Mouse (Mus musculus) embryonic facial prominence, embryonic 13.5 days (tissue): ENCODE data around the gene Ifitm2. TPM values are rescaled to one million over a fixed set of nuclear protein-coding genes. Genes with fewer than 3 reads are reported as not detected.

ENCODE experiments used
- ATAC-seq: fragments of 200-750 bp; cut with Nextera tagmentation; 2 replicates; pipeline ENCODE4 v1.8.0; 2017; ENCODE audit warnings: low read depth; ENCODE audit not compliant: insufficient number of reproducible peaks, insufficient read depth, low FRiP score, low TSS enrichment
- H3K27ac ChIP-seq: fragments of 300-500 bp; sonication (generic); 2 replicates; pipeline ENCODE4 v1.5.1; 2015; ENCODE audit warnings: moderate library complexity, mild to moderate bottlenecking, inconsistent platforms
- H3K27me3 ChIP-seq: fragments of 300-500 bp; sonication (generic); 2 replicates; pipeline ENCODE4 v1.6.1; 2015; ENCODE audit warnings: mild to moderate bottlenecking, inconsistent platforms
- H3K36me3 ChIP-seq: fragments of 300-500 bp; sonication (generic); 2 replicates; pipeline ENCODE4 v1.6.1; 2015; ENCODE audit warnings: mild to moderate bottlenecking, inconsistent platforms
- H3K4me1 ChIP-seq: fragments of 300-500 bp; sonication (generic); 2 replicates; pipeline ENCODE4 v1.6.1; 2015; ENCODE audit warnings: inconsistent platforms
- H3K4me2 ChIP-seq: fragments of 300-500 bp; sonication (generic); 2 replicates; pipeline ENCODE4 v1.6.1; 2015; ENCODE audit warnings: moderate library complexity, mild to moderate bottlenecking, inconsistent platforms
- H3K4me3 ChIP-seq: fragments of 300-500 bp; sonication (generic); 2 replicates; pipeline ENCODE4 v1.5.1; 2015; ENCODE audit warnings: mild to moderate bottlenecking, inconsistent platforms
- H3K9ac ChIP-seq: fragments of 300-500 bp; sonication (generic); 2 replicates; pipeline ENCODE4 v1.6.1; 2015; ENCODE audit warnings: mild to moderate bottlenecking, inconsistent platforms
- H3K9me3 ChIP-seq: fragments of 300-500 bp; sonication (generic); 2 replicates; pipeline ENCODE4 v1.6.1; 2016; ENCODE audit warnings: inconsistent platforms
- WGBS: fragments of 180-500 bp; shearing (Covaris S2); methylation state at CpG from one replicate; pipeline ENCODE4 v1.1.7; 2015; ENCODE audit warnings: mixed read lengths; 5-methylcytosine and 5-hydroxymethylcytosine counted together
- polyA plus RNA-seq: library from polyadenylated mRNA; unstranded; fragments of >200 nt; fragmentation: Nextera tagmentation; extraction: Ambion mirVana; gene quantifications from 2 replicates; pipeline ENCODE4 v1.2.1, GENCODE M21; 2015

The Ifitm2 gene
- polyA plus RNA-seq, 1 experiment from 2014 or later: 1,314 TPM

- H3K36me3 ChIP-seq: peaks cover 43% of the 10 kb centered on the region
- no peaks in the 10 kb centered on the region for H3K27me3 ChIP-seq
- H3K9me3 ChIP-seq: no peaks in the 10 kb centered on the region
- no peak overlapping the region for H3K9ac ChIP-seq
- ATAC-seq: no peak
- H3K4me3 ChIP-seq: peak overlapping the region; percentile 0; the same call in 1 of the 2 replicates
- peaks cover 56% of the 10 kb centered on the region for H3K4me1 ChIP-seq
- WGBS: 71% methylated on average over 7 of the region's 7 CpGs
- no peak overlapping the region; the same call in 1 of the 2 replicates for H3K27ac ChIP-seq
- H3K4me2 ChIP-seq: peak overlapping the region; percentile 92
Measured at GRCm38 (mm10) chr7:140952441-140952840, 3.3 kb downstream of the Ifitm2 start.

DNA sequence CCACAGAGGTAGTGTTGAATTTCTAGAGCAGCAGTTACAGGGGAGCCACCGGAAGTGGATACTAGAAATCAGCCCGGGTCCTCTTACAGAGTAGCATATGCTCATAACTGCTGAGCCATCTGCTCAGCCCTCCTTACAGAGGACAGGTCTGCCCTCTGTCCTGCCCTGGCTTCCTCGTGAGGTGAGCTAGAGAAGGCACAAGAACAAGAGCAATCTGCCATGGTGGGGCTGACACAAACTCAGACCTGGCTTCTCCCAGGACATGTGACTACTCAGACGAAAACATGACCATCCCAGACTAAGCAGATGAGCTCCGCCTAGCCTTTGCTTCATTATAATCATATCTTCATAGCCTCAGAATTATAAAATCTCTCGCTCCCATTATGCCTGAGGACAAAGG lies 4.0 kb downstream of the Ifitm2 start:
- Histone ChIP-seq H3K9me3 (no peaks in the 10 kb centered on the region), H3K4me3 (no peak overlapping the region), H3K36me3 (peaks cover 50% of the 10 kb centered on the region), H3K27me3 (no peaks in the 10 kb centered on the region), H3K27ac (no peak overlapping the region), H3K4me1 (peaks cover 52% of the 10 kb centered on the region), H3K4me2 (peak overlapping the region; percentile 18; the same call in 1 of the 2 replicates), H3K9ac (no peak overlapping the region)
- ATAC-seq: no peak
- WGBS: 53% methylated on average over 6 of the region's 6 CpGs

- Histone ChIP-seq H3K27me3 (no peaks in the 10 kb centered on the region), H3K9ac (peak overlapping the region; percentile 11; the same call in 1 of the 2 replicates), H3K27ac (peak overlapping the region; percentile 19), H3K4me3 (no peak overlapping the region), H3K36me3 (peaks cover 57% of the 10 kb centered on the region), H3K9me3 (no peaks in the 10 kb centered on the region), H3K4me1 (peaks cover 47% of the 10 kb centered on the region), H3K4me2 (peak overlapping the region; percentile 18; the same call in 1 of the 2 replicates)
- ATAC-seq: no peak
- 37% methylated on average over 8 of the region's 8 CpGs for WGBS
Measured at GRCm38 (mm10) chr7:140951051-140951450, 4.7 kb downstream of the Ifitm2 start.

DNA sequence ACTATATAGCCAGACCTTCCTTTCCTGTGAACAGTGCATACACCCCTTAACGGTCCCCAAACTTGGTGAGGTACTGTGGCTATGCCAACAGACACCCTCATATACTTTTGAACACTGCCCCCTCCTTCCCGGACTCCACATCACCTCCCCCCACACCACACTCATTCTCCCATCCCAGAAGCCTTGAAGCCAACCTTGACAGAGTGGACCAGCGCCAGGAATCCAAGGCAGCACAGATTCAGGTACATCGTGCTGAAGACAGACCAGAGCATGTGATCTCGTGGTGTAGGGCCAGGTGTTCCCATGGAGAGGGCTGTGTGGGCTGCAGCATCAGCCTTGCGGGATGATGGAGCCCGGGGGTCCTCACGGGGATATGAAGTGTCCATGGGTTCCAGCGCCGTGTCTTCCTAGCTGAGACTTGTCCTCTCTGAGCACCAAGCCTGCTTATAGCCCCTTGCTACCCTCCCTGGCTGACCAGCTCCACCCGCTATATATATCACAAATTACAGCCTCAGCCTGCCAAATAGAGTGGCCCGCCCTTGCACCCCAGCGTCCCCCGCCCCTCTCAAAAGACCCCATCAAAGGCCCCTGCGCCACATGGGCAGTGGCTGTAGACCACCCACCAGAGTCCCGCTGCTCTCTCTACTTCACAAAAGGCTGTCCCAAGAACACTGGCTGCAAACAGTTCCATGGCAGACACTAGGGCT lies 5.8 kb downstream of the Ifitm2 start, which contains the start of gene Ifitm5:
TSS of gene Ifitm5 (minus strand) at position 468 of the 707 bp plus-strand sequence.
- WGBS: 92% methylated on average over 16 of the region's 16 CpGs
- H3K4me1 ChIP-seq: peaks cover 47% of the 10 kb centered on the region
- peak within 1 kb of the TSS; percentile 11; the same call in 1 of the 2 replicates for H3K9ac ChIP-seq
- peaks cover 68% of the 10 kb centered on the region for H3K36me3 ChIP-seq
- no peaks in the 10 kb centered on the region for H3K27me3 ChIP-seq
- peak within 1 kb of the TSS; percentile 19 for H3K27ac ChIP-seq
- peak within 1 kb of the TSS; percentile 9; the same call in 1 of the 2 replicates for H3K4me3 ChIP-seq
- H3K9me3 ChIP-seq: no peaks in the 10 kb centered on the region
- ATAC-seq: no peak
- peak within 1 kb of the TSS; percentile 18; the same call in 1 of the 2 replicates for H3K4me2 ChIP-seq

DNA sequence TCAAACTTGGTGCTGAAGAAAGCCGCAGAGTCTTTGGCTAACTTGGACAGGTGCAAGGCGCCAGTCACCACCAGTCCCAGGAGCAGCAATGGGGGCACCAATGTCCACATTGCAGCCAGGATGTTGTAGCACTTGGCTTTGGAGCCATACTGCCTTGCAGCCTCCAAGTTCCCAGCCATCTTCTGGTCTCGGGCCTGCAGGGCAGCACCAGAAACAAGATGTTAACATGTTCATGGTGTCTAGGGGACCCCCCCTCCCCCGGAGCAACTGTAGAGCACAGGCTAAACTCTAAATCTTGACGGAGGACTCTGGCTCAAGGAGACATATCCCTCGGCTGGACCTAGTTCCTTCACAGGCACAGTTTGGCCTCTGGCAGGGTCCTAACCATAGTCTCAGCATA lies 6.5 kb downstream of the Ifitm2 start:
- Histone ChIP-seq H3K4me3 (peak overlapping the region; percentile 9; the same call in 1 of the 2 replicates), H3K27me3 (no peaks in the 10 kb centered on the region), H3K4me2 (no peak overlapping the region), H3K9me3 (no peaks in the 10 kb centered on the region), H3K27ac (peak overlapping the region; percentile 16; the same call in 1 of the 2 replicates), H3K4me1 (peaks cover 43% of the 10 kb centered on the region), H3K36me3 (peaks cover 73% of the 10 kb centered on the region), H3K9ac (no peak overlapping the region)
- ATAC-seq: no peak
- WGBS: 85% methylated on average over 6 of the region's 6 CpGs

- no peaks in the 10 kb centered on the region for H3K27me3 ChIP-seq
- H3K36me3 ChIP-seq: peaks cover 79% of the 10 kb centered on the region
Measured at GRCm38 (mm10) chr7:140948161-140948560, 7.6 kb downstream of the Ifitm2 start.

GRCm38 (mm10) chr7:140946980-140947379 lies 8.8 kb downstream of the Ifitm2 start:
- H3K4me1 ChIP-seq: peaks cover 38% of the 10 kb centered on the region
- H3K9ac ChIP-seq: no peak overlapping the region
- H3K27ac ChIP-seq: peak overlapping the region; percentile 16; the same call in 1 of the 2 replicates
- 68% methylated on average over 7 of the region's 7 CpGs for WGBS
- H3K27me3 ChIP-seq: no peaks in the 10 kb centered on the region
- H3K4me2 ChIP-seq: no peak overlapping the region
- H3K9me3 ChIP-seq: no peaks in the 10 kb centered on the region
- H3K36me3 ChIP-seq: peaks cover 72% of the 10 kb centered on the region
- no peak for ATAC-seq
- H3K4me3 ChIP-seq: no peak overlapping the region

More at GRCm38 (mm10) chr7:140948161-140948560, 7.6 kb downstream of the Ifitm2 start:
- Histone ChIP-seq H3K4me2 (no peak overlapping the region), H3K4me3 (no peak overlapping the region), H3K9me3 (no peaks in the 10 kb centered on the region), H3K4me1 (peaks cover 38% of the 10 kb centered on the region), H3K9ac (no peak overlapping the region), H3K27ac (0 out of 2 replicates have a peak overlapping the region, but pooled peaks have one; percentile 14)
- WGBS: 90% methylated on average over 8 of the region's 8 CpGs
- no peak for ATAC-seq

GRCm38 (mm10) chr7:140946311-140946710 lies 9.5 kb downstream of the Ifitm2 start:
- Histone ChIP-seq H3K4me3 (no peak overlapping the region), H3K27ac (0 out of 2 replicates have a peak overlapping the region, but pooled peaks have one; percentile 16), H3K4me2 (no peak overlapping the region), H3K4me1 (peaks cover 31% of the 10 kb centered on the region), H3K36me3 (peaks cover 68% of the 10 kb centered on the region), H3K9ac (no peak overlapping the region), H3K27me3 (no peaks in the 10 kb centered on the region), H3K9me3 (no peaks in the 10 kb centered on the region)
- ATAC-seq: no peak
- WGBS: 88% methylated on average over 10 of the region's 10 CpGs

DNA sequence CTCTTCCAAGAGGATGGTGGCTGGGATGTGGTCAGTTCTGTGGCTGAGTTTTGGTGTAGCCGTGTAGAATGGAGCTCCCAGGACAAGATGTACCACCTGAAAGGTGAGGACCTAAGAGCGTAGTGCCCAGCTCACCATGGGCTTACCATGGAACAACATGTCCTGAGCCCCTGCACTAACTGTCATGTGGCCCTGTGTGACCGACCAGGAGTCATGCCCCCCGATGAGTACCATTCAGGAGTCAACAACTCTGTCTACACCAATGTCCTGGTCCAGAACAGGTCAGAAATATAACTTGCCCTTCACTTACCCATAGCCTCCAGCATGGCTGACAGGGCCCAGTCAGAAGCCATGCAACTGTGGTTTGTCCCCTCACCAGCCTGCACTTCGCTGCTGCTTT lies 10.5 kb downstream of the Ifitm2 start:
- no peak overlapping the region for H3K4me2 ChIP-seq
- H3K9ac ChIP-seq: no peak overlapping the region
- no peak overlapping the region for H3K4me3 ChIP-seq
- WGBS: 96% methylated on average over 5 of the region's 5 CpGs
- no peaks in the 10 kb centered on the region for H3K9me3 ChIP-seq
- no peak overlapping the region for H3K27ac ChIP-seq
- no peaks in the 10 kb centered on the region for H3K27me3 ChIP-seq
- H3K4me1 ChIP-seq: peaks cover 30% of the 10 kb centered on the region
- ATAC-seq: no peak
- H3K36me3 ChIP-seq: peaks cover 63% of the 10 kb centered on the region

DNA sequence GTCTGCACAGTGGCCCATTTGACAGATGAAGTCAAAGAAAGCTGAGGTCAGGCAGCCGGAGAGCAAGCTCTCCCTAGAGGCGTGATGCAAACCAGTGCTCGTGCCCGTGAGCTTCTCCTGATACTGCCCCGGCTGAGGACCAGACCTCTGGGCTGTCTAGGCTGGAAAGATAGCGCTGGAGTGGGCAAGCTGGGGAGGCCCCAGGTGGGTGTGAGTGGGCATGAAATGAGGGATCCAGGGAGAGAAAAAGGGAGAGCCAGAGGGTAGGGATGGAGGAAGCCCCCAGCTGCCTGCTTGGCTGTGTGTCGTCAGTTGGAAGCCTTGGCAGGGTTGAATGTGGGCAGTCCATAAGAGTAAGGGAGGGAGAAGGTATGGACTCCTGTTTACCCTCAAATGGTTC lies 11.6 kb downstream of the Ifitm2 start:
- Histone ChIP-seq H3K9ac (no peak overlapping the region), H3K27me3 (no peaks in the 10 kb centered on the region), H3K4me3 (no peak overlapping the region), H3K36me3 (peaks cover 53% of the 10 kb centered on the region), H3K4me2 (no peak overlapping the region), H3K9me3 (no peaks in the 10 kb centered on the region), H3K27ac (no peak overlapping the region), H3K4me1 (peaks cover 37% of the 10 kb centered on the region)
- no peak for ATAC-seq
- 91% methylated on average over 7 of the region's 7 CpGs for WGBS

GRCm38 (mm10) chr7:140943356-140943755 lies 12.4 kb downstream of the Ifitm2 start:
- peaks cover 41% of the 10 kb centered on the region for H3K4me1 ChIP-seq
- 84% methylated on average over 4 of the region's 4 CpGs for WGBS
- ATAC-seq: no peak
- H3K27ac ChIP-seq: peak overlapping the region; percentile 94; the same call in 1 of the 2 replicates
- no peaks in the 10 kb centered on the region for H3K9me3 ChIP-seq
- peaks cover 44% of the 10 kb centered on the region for H3K36me3 ChIP-seq
- H3K9ac ChIP-seq: peak overlapping the region; percentile 0; the same call in 1 of the 2 replicates
- no peak overlapping the region for H3K4me2 ChIP-seq
- H3K27me3 ChIP-seq: no peaks in the 10 kb centered on the region
- H3K4me3 ChIP-seq: no peak overlapping the region

DNA sequence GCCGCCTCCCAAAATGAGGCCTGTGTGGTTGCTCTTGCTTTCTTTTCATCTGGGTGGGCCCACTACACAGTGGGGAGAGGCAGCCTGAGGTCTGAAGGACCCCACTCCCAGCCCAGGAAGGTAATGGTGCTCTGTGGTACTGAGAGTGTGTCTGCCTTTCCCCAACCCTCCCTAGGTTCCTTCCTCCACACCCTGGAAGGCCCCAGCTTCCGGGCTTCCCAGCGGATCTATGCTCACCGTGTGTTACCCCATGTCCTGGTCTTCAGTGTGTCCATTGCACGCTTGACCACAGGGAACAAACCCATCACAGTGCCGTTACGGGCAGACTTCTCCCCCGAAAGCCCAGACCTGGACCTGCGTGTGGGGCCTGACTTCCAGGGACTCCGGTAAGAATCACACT lies 13.0 kb downstream of the Ifitm2 start:
- 90% methylated on average over 10 of the region's 10 CpGs for WGBS
- Histone ChIP-seq H3K9ac (peak overlapping the region; percentile 0; the same call in 1 of the 2 replicates), H3K4me1 (peaks cover 41% of the 10 kb centered on the region), H3K27ac (peak overlapping the region; percentile 94), H3K4me3 (no peak overlapping the region), H3K36me3 (peaks cover 39% of the 10 kb centered on the region), H3K27me3 (no peaks in the 10 kb centered on the region), H3K4me2 (peak overlapping the region; percentile 75), H3K9me3 (no peaks in the 10 kb centered on the region)
- ATAC-seq: no peak
